16 mouse cellular contexts compared by ENCODE assay signal in genomic region chr6:144320327-144320726, GRCm38 (mm10).
"Had no signal": no experiment of that assay in that cellular context is flagged by ENCODE, and none has a peak within 500 bp of the region (broad histone marks: within the 10 kb centered on the region; RNA-seq: fewer than 3 reads in every experiment).

No protein-coding gene starts in this region.

- H3K4me1 ChIP-seq: megakaryocyte, embryonic 14.5 days; midbrain, embryonic 13.5 days; midbrain, embryonic 15.5 days; neural tube, embryonic 12.5 days had no signal

- ATAC-seq: midbrain, embryonic 13.5 days; midbrain, embryonic 15.5 days had no signal

- H3K4me2 ChIP-seq: lung, embryonic 14.5 days; midbrain, embryonic 11.5 days; midbrain, embryonic 13.5 days; midbrain, embryonic 15.5 days; neural tube, embryonic 12.5 days had no signal

- H3K36me3 ChIP-seq: midbrain, embryonic 13.5 days; midbrain, embryonic 15.5 days; neural tube, embryonic 12.5 days had no signal

- H3K9me3 ChIP-seq: midbrain, embryonic 13.5 days; midbrain, embryonic 15.5 days had no signal

- H3K27ac ChIP-seq: midbrain, embryonic 13.5 days; midbrain, embryonic 15.5 days; neural tube, embryonic 12.5 days had no signal

- H3K27me3 ChIP-seq: megakaryocyte, embryonic 14.5 days; midbrain, embryonic 13.5 days; midbrain, embryonic 15.5 days; neural tube, embryonic 12.5 days had no signal

- H3K4me3 ChIP-seq: megakaryocyte, embryonic 14.5 days; midbrain, embryonic 13.5 days; midbrain, embryonic 15.5 days; neural tube, embryonic 12.5 days had no signal

- H3K9ac ChIP-seq: lung, embryonic 14.5 days; midbrain, embryonic 13.5 days; midbrain, embryonic 15.5 days; neural tube, embryonic 12.5 days had no signal

- DNase-seq: lung, adult 18-20 months; lung, embryonic 14.5 days; lung, postnatal 10 days; lung, postnatal 4 days; retina, postnatal 1 day; right cerebral cortex, adult 18-20 months; right cerebral cortex, postnatal 25 days; right cerebral cortex, postnatal 4 days; spleen, adult 18-20 months; thymus, adult 2 months; thymus, postnatal 36 days had no signal
